Mouse (Mus musculus) spleen, adult 2 months (tissue): ENCODE results near the gene Arfgef2. TPM values are rescaled to one million over a fixed set of nuclear protein-coding genes. Genes with fewer than 3 reads are reported as not detected.
A peak's percentile ranks its signal among the peaks of the same experiment; 100 is the strongest.
"Not testable (repeated sequence)": the region's sequence is repeated elsewhere in the genome, so short reads cannot be mapped to it uniquely, and the experiment has no call there.

Experiments
- DNase-seq, 2 experiments: peaks; one replicate each; pipeline versions ENCODE4 v3.0.0 to v3.0.0-alpha.2; 2012 to 2021; ENCODE audit warnings: low spot score in 2 of 2, low read depth in 1 of 2
- H3K27ac ChIP-seq: fragments of 200-500 bp; 2 replicates; pipeline ENCODE4 v1.5.1; 2012; ENCODE audit warnings: low read length, inconsistent platforms; ENCODE audit not compliant: insufficient read depth
- H3K27me3 ChIP-seq: fragments of 200-500 bp; 2 replicates; pipeline ENCODE4 v1.6.1; 2012; ENCODE audit warnings: mild to moderate bottlenecking, moderate library complexity, low read length, inconsistent platforms; ENCODE audit not compliant: control insufficient read depth, insufficient read depth
- H3K36me3 ChIP-seq: fragments of 200-500 bp; 2 replicates; pipeline ENCODE4 v1.6.1; 2012; ENCODE audit warnings: mild to moderate bottlenecking, low read length, inconsistent platforms; ENCODE audit not compliant: control insufficient read depth, insufficient read depth
- H3K4me1 ChIP-seq: fragments of 200-500 bp; 2 replicates; pipeline ENCODE4 v1.6.1; 2011; ENCODE audit warnings: inconsistent platforms; ENCODE audit not compliant: control insufficient read depth, insufficient read depth, insufficient read length
- H3K4me3 ChIP-seq: fragments of 200-500 bp; 2 replicates; pipeline ENCODE4 v1.5.1; 2011; ENCODE audit warnings: mild to moderate bottlenecking, inconsistent platforms; ENCODE audit not compliant: insufficient read depth, insufficient read length; ENCODE audit errors: extremely low read depth
- CTCF ChIP-seq: fragments of 200-500 bp; IDR thresholded peaks from 2 replicates; pipeline ENCODE4 v1.5.1; 2011; ENCODE audit warnings: mild to moderate bottlenecking, inconsistent platforms; ENCODE audit not compliant: insufficient read depth, insufficient read length, insufficient replicate concordance; ENCODE audit errors: extremely low read depth
- POLR2A ChIP-seq: fragments of 200-500 bp; IDR thresholded peaks from 2 replicates; pipeline ENCODE4 v1.6.1; 2011; ENCODE audit warnings: low read depth, low read length, inconsistent platforms
- WGBS: fragments of 180-500 bp; shearing (Covaris S2); methylation state at CpG from one replicate; pipeline ENCODE4 v1.1.7; 2018; 5-methylcytosine and 5-hydroxymethylcytosine counted together
- polyA plus RNA-seq: library from polyadenylated mRNA; depleted of rRNA; stranded (reverse); fragments of >200 nt; gene quantifications from 2 replicates; pipeline ENCODE4 v1.2.3, GENCODE M21; 2012

Gene Arfgef2
- polyA plus RNA-seq, 1 experiment, result 11.6 TPM

DNA sequence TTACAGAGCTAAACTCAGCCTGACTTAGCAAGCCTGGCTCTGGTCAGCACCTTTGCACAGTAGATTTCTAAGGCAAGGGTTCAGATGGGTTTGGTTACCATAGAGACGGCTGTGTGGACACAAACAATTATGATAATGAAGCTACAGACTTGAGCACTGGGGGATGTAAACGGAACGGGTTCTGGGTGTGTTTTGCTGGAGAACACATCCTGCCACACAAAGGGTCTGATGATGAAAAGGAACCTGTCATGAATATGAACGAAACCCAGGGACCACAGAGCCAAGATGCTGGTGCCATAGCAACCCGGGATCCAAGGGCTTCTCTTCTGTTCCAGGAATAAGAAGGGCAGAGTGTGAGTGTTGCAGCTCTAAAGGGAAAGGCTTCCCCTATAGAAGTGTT lies 13.0 kb upstream of the Arfgef2 start, which contains the start of gene Trp53rkb:
Gene Trp53rkb, plus strand, starts transcription at position 177 of the 400 bp plus-strand sequence.
- Histone ChIP-seq H3K4me3 (peak within 1 kb of the TSS; percentile 70), H3K4me1 (peaks cover 4% of the 10 kb centered on the region; the same call in 1 of the 2 replicates), H3K27me3 (0 out of 2 replicates have a peak, but pooled peaks cover 1% of the 10 kb centered on the region), H3K27ac (peak within 1 kb of the TSS; percentile 69), H3K36me3 (peaks cover 2% of the 10 kb centered on the region; the same call in 1 of the 2 replicates)
- no peak for DNase-seq
- no peak for TF ChIP-seq CTCF
- no peak for TF ChIP-seq POLR2A
- WGBS, result 87% methylated on average over 5 of the region's 5 CpGs

DNA sequence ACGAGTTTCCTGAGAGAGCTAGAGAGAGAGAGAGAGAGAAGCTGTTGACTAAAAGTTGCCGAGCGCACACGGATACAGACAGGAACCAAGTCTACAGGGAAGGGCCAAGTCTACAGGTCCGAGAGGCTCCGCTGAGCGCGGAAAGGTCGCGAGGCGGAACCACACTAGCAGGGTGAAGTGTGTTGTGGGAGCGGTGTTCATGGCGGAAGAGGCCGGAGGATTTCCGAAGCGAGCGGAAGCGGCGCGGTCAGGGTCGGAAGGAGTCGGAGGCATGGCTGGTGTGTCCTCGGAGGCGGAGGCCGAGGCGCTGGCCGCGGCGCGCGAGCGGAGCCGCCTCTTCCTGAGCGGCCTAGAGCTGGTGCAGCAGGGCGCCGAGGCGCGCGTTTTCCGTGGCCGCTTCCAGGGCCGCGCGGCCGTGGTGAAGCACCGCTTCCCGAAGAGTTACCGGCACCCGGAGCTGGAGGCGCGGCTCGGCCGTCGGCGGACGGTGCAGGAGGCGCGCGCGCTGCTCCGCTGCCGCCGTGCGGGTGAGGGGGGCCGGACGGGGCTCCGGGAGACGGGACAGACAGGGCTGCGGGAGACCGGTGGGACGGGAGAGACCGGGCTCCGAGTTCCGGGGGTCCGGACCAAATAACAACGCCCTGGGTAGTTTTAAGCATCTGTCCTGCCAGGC lies 11.7 kb upstream of the Arfgef2 start:
- under 1% methylated on average over 76 of the region's 76 CpGs for WGBS
- Histone ChIP-seq H3K4me3 (peak overlapping the region; percentile 70), H3K27ac (peak overlapping the region; percentile 69)
- peak; percentile 61 to 83 for DNase-seq
- not testable (repeated sequence) for H3K27me3 ChIP-seq, H3K36me3 ChIP-seq, H3K4me1 ChIP-seq
- peak; percentile 56; the same call in 1 of the 2 replicates for TF ChIP-seq POLR2A

DNA sequence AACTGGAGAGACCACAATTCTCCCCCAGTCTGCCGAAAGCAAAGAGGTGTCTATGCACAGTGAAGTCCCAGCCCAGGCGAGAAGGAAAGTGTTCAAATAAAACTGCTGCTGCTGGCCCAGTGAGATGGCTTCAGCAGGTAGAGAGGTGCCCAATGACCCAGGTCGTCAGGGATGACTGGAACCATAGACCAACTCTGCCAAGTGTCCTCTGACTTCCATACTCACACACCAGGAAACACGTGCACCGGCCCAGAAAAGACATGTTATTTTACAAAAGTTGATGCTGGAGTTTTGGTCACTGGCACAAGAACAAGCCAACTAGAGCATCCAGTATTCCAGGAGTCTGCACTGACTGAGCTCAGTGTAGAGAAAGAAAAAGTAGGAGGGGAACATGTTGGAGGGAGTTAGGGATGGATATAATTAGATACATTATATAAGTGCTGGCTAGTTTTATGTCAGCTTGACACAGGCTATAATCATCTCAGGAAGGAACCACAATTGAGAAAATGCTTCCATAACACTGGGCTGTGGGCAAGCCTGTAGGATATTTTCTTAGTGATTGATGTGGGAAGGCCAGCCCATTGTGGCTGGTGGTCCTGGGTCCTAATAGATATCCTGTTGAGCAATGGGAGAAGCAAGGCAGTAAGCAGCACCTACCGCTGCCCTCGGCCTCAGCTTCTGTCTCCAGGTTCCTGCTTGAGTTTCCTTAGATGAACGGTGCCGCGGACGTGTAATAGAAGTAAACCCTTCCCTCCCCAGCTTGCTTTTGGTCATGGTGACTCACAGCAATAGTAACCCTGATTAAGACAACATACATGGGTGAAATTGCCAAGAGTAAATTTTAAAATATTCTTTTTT lies 5.5 kb upstream of the Arfgef2 start:
- 62% methylated on average over 11 of the region's 11 CpGs for WGBS
- no peak overlapping the region for H3K27ac ChIP-seq
- TF ChIP-seq POLR2A, result no peak
- no peak for TF ChIP-seq CTCF
- H3K27me3 ChIP-seq, result no peaks in the 10 kb centered on the region
- no peak overlapping the region for H3K4me3 ChIP-seq
- peaks cover 5% of the 10 kb centered on the region; the same call in 1 of the 2 replicates for H3K4me1 ChIP-seq
- H3K36me3 ChIP-seq, result peaks cover 4% of the 10 kb centered on the region; the same call in 1 of the 2 replicates
- no peak for DNase-seq

DNA sequence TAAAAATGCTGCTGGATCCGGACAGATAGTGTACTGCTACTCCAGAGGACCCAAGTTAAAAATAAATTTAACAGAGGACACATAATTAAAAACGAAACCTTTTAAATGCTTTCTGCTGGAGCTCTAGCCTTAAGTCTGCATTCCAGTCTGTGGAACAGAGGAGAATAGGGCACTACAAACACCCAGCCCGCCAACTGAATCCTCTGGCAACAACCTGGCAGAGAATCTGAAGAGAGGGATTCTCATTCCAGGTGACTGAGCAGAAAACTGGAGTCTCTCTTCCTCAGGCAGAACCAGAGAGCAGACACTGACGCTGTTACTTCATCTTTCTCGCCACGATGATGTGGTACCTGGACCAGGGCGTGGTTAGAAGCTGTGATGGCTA lies 4.9 kb upstream of the Arfgef2 start:
- Histone ChIP-seq H3K27ac (no peak overlapping the region), H3K36me3 (peaks cover 4% of the 10 kb centered on the region; the same call in 1 of the 2 replicates), H3K27me3 (no peaks in the 10 kb centered on the region), H3K4me3 (no peak overlapping the region), H3K4me1 (peaks cover 5% of the 10 kb centered on the region; the same call in 1 of the 2 replicates)
- 51% methylated on average over 7 of the region's 7 CpGs for WGBS
- TF ChIP-seq CTCF (no peak), POLR2A (no peak)
- no peak for DNase-seq

DNA sequence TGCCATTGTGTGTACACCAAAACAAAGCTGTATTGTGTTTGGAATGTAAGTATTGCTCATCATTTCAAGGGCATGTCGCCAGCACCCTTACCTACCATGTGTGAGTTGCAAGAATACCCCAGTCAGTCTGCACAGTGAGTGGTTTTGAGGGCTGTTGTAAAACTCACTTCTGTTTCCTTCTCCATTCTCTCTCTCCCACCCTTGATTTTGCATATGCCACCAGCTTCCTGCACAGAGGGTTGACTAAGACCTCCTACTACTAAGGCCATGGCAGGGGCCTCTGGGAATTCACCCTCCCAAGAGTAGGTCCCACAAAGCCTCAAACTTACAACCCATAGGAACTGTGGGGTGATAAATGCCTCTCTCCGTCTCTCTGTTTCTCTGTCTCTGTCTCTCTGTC lies 4.0 kb upstream of the Arfgef2 start:
- Histone ChIP-seq H3K4me1 (peaks cover 7% of the 10 kb centered on the region; the same call in 1 of the 2 replicates), H3K4me3 (no peak overlapping the region), H3K36me3 (peaks cover 2% of the 10 kb centered on the region; the same call in 1 of the 2 replicates), H3K27ac (no peak overlapping the region), H3K27me3 (no peaks in the 10 kb centered on the region)
- TF ChIP-seq CTCF (no peak), POLR2A (no peak)
- DNase-seq, result no peak
- 31% methylated on average over 2 of the region's 2 CpGs for WGBS

DNA sequence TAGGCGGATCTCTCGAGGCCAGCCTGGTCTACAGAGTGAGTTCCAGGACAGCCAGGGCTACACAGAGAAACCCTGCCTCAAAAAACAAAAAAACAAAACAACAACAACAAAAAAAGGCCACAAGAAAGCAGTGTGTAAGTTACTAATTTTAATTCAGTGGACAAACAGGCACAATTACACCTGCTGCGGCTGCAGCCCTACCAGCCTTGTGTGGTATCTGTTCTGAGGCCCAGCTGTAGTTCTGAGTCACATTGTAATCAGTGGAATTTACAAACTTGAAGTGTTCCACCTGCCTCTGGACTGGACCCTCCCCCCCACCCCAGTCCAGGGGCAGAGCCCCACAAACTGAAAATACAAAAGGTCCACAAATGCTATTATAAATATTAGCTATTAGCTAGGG lies 2.1 kb upstream of the Arfgef2 start:
- no peaks in the 10 kb centered on the region for H3K27me3 ChIP-seq
- H3K4me3 ChIP-seq, result no peak overlapping the region
- no peak for TF ChIP-seq CTCF
- no peak for TF ChIP-seq POLR2A
- no peak overlapping the region for H3K27ac ChIP-seq
- H3K4me1 ChIP-seq, result peaks cover 12% of the 10 kb centered on the region
- DNase-seq, result no peak
- H3K36me3 ChIP-seq, result no peaks in the 10 kb centered on the region
- 87% methylated on average over 3 of the region's 3 CpGs for WGBS

DNA sequence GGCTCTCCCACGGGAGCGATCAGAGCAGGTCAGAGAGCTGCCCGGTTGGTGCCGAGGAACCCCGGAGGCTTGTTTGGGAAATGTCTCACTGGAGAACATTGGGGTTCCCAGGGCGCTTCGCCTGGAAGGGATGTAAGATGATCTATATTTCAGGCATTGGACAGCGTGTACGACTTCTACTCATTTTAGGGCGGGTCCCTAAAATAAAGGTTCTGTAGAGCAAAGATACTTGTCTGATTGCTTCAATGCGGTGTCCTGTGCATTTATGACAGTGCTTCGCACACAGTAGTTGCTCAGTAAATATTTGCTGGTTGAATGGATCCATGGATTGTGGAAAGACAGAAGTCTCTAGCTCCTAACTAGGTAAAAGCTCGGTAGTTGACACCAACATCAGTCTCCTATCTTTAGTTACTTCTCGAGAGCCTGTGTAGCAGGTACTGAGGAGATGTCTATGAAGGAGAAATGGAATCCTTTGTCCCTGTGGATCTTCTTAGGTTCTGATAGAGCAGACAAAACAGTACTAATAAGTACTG lies 851 bp downstream of the Arfgef2 start:
- 19% methylated on average over 14 of the region's 14 CpGs for WGBS

More for the DNA sequence above, 851 bp downstream of the Arfgef2 start:
- no peak for DNase-seq
- TF ChIP-seq POLR2A, result no peak
- TF ChIP-seq CTCF, result no peak
- no peaks in the 10 kb centered on the region for H3K36me3 ChIP-seq
- peak overlapping the region; percentile 72 for H3K27ac ChIP-seq
- no peaks in the 10 kb centered on the region for H3K27me3 ChIP-seq
- peak overlapping the region; percentile 70 for H3K4me3 ChIP-seq
- H3K4me1 ChIP-seq, result peaks cover 10% of the 10 kb centered on the region
